Mouse (Mus musculus): ENCODE results near the gene BC052040. TPM values are rescaled to one million over a fixed set of nuclear protein-coding genes. Genes with fewer than 3 reads are reported as not detected.
A peak's percentile ranks its signal among the peaks of the same experiment; 100 is the strongest.

Gene BC052040
- polyA plus RNA-seq, 1 experiment from 2014 or later: 8.2 TPM

DNA sequence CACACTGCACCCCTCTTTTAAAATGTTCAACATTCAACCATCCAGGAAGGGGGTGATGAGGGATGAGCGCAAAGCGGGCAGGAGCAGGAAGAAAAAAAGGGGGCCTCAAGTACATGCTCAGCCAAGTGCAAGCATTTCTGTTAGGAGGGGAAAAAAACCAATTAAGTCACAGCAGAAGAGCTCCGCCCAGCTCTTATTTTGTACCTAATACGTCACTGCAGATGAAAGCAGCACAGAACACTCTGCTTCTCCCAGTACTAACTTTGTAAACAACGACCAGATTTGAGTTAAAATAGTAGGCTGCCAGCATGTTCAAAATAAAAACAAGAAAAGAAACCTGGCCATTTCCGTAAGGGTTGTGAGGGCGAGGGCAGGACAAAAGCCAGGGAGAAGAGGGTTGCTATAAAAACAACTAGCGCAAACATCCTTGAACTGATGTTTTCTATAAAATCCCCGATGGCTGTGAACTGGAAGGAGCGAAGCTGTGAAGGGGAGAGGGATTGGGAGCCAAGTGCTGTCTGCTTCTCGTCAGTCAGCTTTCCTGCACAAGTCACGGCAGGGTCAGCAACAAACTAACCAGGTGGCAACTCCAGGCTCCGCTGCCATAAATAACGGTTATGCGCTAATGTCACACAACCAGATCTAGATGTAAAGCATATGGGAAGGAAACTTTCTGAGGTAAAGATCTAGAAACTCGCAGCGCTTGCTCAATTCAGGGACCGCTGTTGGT, 2.2 kb upstream of the BC052040 start:
- no peaks in the 10 kb centered on the region for H3K9me3 ChIP-seq (replicated peaks; ENCODE audit: low read length)
- no peaks in the 10 kb centered on the region for H3K36me3 ChIP-seq (ENCODE audit: insufficient read depth, low read length)
- 16% methylated on average over 18 of the region's 18 CpGs for WGBS
- peaks cover 8% of the 10 kb centered on the region; the same call in 1 of the 2 replicates for H3K4me1 ChIP-seq (replicated peaks; ENCODE audit: insufficient read depth, low read length)
- H3K4me2 ChIP-seq (ENCODE audit: low read length): peak overlapping the region; percentile 49
- 0 out of 2 replicates have a peak overlapping the region, but pooled peaks have one; percentile 15 for H3K27ac ChIP-seq
- peak overlapping the region; percentile 13 for H3K4me3 ChIP-seq (replicated peaks; ENCODE audit: low read depth, low read length)
- ATAC-seq (replicated peaks; ENCODE audit: low FRiP score, low read depth) (no peak), DNase-seq (ENCODE audit: low spot score) (peak; percentile 79)
- no peak for TF ChIP-seq CTCF (IDR thresholded peaks at IDR 0.05; ENCODE audit: low read depth)
- no peaks in the 10 kb centered on the region for H3K27me3 ChIP-seq (ENCODE audit: insufficient read depth, low read length)
- 0 out of 2 replicates have a peak overlapping the region, but pooled peaks have one; percentile 0 for H3K9ac ChIP-seq (ENCODE audit: low read depth, low read length)

DNA sequence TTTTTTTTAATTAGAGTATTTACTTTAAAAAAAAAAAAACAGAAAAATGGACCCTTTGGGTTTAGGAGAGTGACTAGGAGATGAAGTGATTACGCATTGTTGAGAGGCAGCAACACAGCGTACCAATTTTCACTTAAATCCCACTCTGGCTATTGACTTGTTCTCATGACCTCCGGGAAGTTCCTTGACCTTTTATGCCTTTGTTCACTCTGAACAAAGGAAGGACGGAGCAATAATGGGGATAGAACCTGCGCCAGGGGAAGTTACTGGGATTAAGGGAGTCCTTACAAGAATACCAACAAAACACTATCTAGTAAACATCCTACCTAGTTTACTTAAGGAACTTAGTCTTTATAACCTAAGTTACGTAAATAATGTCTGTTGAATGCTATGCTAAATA, 1.5 kb upstream of the BC052040 start:
- no peak overlapping the region for H3K9ac ChIP-seq (ENCODE audit: low read depth, low read length)
- DNase-seq (ENCODE audit: low spot score) (peak; percentile 27), ATAC-seq (replicated peaks; ENCODE audit: low FRiP score, low read depth) (no peak)
- H3K36me3 ChIP-seq (ENCODE audit: insufficient read depth, low read length): no peaks in the 10 kb centered on the region
- H3K27ac ChIP-seq: no peak overlapping the region
- H3K4me3 ChIP-seq (replicated peaks; ENCODE audit: low read depth, low read length): no peak overlapping the region
- TF ChIP-seq CTCF (IDR thresholded peaks at IDR 0.05; ENCODE audit: low read depth): no peak
- H3K4me1 ChIP-seq (replicated peaks; ENCODE audit: insufficient read depth, low read length): peaks cover 8% of the 10 kb centered on the region; the same call in 1 of the 2 replicates
- H3K9me3 ChIP-seq (replicated peaks; ENCODE audit: low read length): no peaks in the 10 kb centered on the region
- H3K4me2 ChIP-seq (ENCODE audit: low read length): peak overlapping the region; percentile 49; the same call in 1 of the 2 replicates
- H3K27me3 ChIP-seq (ENCODE audit: insufficient read depth, low read length): no peaks in the 10 kb centered on the region
- 48% methylated on average over 6 of the region's 6 CpGs for WGBS

DNA sequence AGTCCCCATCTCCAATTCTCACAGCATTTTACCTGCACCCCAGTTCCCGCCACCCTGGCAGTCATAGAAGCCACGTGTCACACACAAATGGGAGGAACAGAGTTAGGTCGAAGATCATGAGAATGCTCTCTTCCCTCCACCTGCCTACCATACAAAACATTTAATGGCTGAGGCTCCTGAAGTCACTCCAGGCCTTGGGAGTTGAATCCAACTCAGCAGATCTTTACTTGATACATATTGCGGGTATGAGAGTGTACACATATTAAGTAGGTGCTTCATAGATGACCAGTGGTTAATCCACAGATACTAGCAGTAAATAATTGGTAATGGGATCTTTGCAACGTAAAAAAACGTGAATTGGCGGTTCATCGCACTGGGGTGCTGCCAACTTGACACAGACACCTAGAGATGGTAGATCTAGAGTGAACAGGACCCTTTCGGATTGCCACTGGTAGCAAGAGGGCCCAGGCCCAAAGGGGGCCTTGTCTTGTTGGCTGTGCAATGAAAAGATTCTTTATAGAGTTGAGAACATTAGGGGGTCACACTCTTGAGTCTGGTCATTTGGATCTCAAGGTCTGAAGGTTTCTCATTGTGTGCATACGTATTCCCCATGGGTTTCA, 583 bp downstream of the BC052040 start:
- ATAC-seq (replicated peaks; ENCODE audit: low FRiP score, low read depth): peak; percentile 13; the same call in 1 of the 2 replicates
- H3K4me1 ChIP-seq (replicated peaks; ENCODE audit: insufficient read depth, low read length): peaks cover 8% of the 10 kb centered on the region; the same call in 1 of the 2 replicates
- no peaks in the 10 kb centered on the region for H3K27me3 ChIP-seq (ENCODE audit: insufficient read depth, low read length)
- WGBS: 68% methylated on average over 10 of the region's 10 CpGs
- H3K9ac ChIP-seq (ENCODE audit: low read depth, low read length): peak overlapping the region; percentile 69
- no peak overlapping the region for H3K27ac ChIP-seq
- H3K36me3 ChIP-seq (ENCODE audit: insufficient read depth, low read length): no peaks in the 10 kb centered on the region
- H3K9me3 ChIP-seq (replicated peaks; ENCODE audit: low read length): no peaks in the 10 kb centered on the region
- DNase-seq (ENCODE audit: low spot score): no peak
- peak overlapping the region; percentile 64 for H3K4me2 ChIP-seq (ENCODE audit: low read length)
- H3K4me3 ChIP-seq (replicated peaks; ENCODE audit: low read depth, low read length): peak overlapping the region; percentile 68
- no peak for TF ChIP-seq CTCF (IDR thresholded peaks at IDR 0.05; ENCODE audit: low read depth)

DNA sequence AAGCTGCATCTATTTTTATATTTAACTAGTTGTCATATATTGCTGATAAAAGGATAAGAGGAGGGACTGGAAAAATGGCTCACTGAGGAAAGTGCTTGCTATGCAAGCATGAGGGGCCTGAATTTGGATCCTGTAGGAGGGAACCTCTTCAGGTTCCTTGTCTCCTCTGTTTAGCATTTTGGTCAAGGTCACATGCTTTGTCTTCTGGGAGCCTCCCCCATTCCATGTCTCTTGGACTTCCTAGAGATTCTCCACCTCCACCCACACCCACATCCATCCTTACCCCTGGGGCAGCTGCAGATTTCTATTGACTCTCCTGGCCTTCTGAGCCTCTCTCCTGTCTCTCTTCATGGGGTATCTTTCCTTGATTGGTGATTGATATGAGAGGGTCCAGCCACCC, 2.3 kb downstream of the BC052040 start:
- H3K27ac ChIP-seq: no peak overlapping the region
- DNase-seq (ENCODE audit: low spot score): no peak
- no peaks in the 10 kb centered on the region for H3K36me3 ChIP-seq (ENCODE audit: insufficient read depth, low read length)
- no peaks in the 10 kb centered on the region for H3K9me3 ChIP-seq (replicated peaks; ENCODE audit: low read length)
- peaks cover 8% of the 10 kb centered on the region; the same call in 1 of the 2 replicates for H3K4me1 ChIP-seq (replicated peaks; ENCODE audit: insufficient read depth, low read length)
- H3K9ac ChIP-seq (ENCODE audit: low read depth, low read length): no peak overlapping the region
- H3K27me3 ChIP-seq (ENCODE audit: insufficient read depth, low read length): no peaks in the 10 kb centered on the region
- no peak overlapping the region for H3K4me2 ChIP-seq (ENCODE audit: low read length)
- H3K4me3 ChIP-seq (replicated peaks; ENCODE audit: low read depth, low read length): no peak overlapping the region
- ATAC-seq (replicated peaks; ENCODE audit: low FRiP score, low read depth): no peak
- TF ChIP-seq CTCF (IDR thresholded peaks at IDR 0.05; ENCODE audit: low read depth): no peak

DNA sequence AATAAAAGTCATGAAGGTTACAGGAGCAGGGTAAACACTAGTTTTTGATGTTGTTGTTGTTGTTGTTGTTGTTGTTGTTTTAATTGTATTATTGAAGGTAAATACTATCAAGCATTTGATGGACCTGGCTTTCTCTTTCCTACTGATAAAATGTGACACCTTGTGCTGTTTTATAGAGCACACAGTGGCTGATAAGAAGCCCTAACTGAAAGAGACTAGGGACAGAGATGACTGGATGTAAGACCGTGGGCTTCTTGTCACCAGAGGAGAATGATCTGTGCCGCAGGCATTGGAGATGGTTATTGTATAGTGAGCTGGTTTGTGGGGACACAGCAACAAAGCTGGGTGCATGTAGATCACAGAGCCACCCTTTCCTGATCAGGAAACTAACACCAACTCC, 9.1 kb downstream of the BC052040 start:
- Histone ChIP-seq H3K4me1 (replicated peaks; ENCODE audit: insufficient read depth, low read length) (0 out of 2 replicates have a peak, but pooled peaks cover 10% of the 10 kb centered on the region), H3K4me3 (replicated peaks; ENCODE audit: low read depth, low read length) (no peak overlapping the region), H3K27me3 (ENCODE audit: insufficient read depth, low read length) (no peaks in the 10 kb centered on the region), H3K4me2 (ENCODE audit: low read length) (no peak overlapping the region), H3K9ac (ENCODE audit: low read depth, low read length) (no peak overlapping the region), H3K27ac (no peak overlapping the region), H3K9me3 (replicated peaks; ENCODE audit: low read length) (no peaks in the 10 kb centered on the region), H3K36me3 (ENCODE audit: insufficient read depth, low read length) (no peaks in the 10 kb centered on the region)
- DNase-seq (ENCODE audit: low spot score) (no peak), ATAC-seq (replicated peaks; ENCODE audit: low FRiP score, low read depth) (no peak)
- no peak for TF ChIP-seq CTCF (IDR thresholded peaks at IDR 0.05; ENCODE audit: low read depth)
- 70% methylated on average over 2 of the region's 2 CpGs for WGBS

DNA sequence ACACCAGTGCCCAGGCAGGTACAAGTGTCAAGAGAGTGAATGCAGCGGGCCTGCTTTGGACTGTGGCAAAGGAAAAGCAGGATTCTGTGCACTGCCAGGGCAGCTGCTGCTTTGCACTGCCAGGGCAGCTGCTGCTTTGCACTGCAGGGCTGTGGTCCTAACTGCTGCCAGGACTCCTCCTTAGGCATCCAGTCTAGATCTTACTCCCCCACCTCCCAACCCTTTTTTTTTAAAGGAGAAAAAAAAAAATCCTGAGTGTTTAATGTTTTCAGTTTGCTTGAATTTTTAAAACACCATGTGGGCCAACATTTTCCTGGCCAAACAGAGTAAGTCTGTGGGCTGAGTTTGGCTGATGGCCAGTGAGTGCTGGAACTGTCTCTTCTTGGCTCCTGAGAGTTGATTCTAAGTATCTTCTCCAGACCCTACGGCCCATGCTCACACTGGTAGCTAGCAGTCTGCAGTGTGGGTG, 11.2 kb downstream of the BC052040 start:
- DNase-seq (ENCODE audit: low spot score): peak; percentile 50
- no peak overlapping the region for H3K9ac ChIP-seq (ENCODE audit: low read depth, low read length)
- 58% methylated on average over 2 of the region's 2 CpGs for WGBS
- no peak overlapping the region for H3K4me2 ChIP-seq (ENCODE audit: low read length)
- no peak for TF ChIP-seq CTCF (IDR thresholded peaks at IDR 0.05; ENCODE audit: low read depth)
- no peak overlapping the region for H3K27ac ChIP-seq
- H3K4me1 ChIP-seq (replicated peaks; ENCODE audit: insufficient read depth, low read length): 0 out of 2 replicates have a peak, but pooled peaks cover 10% of the 10 kb centered on the region
- H3K27me3 ChIP-seq (ENCODE audit: insufficient read depth, low read length): no peaks in the 10 kb centered on the region
- no peaks in the 10 kb centered on the region for H3K9me3 ChIP-seq (replicated peaks; ENCODE audit: low read length)
- no peak overlapping the region for H3K4me3 ChIP-seq (replicated peaks; ENCODE audit: low read depth, low read length)
- no peak for ATAC-seq (replicated peaks; ENCODE audit: low FRiP score, low read depth)
- H3K36me3 ChIP-seq (ENCODE audit: insufficient read depth, low read length): no peaks in the 10 kb centered on the region
